Mouse (Mus musculus): ENCODE results near the gene Ccin. TPM values are rescaled to one million over a fixed set of nuclear protein-coding genes. Genes with fewer than 3 reads are reported as not detected.
A peak's percentile ranks its signal among the peaks of the same experiment; 100 is the strongest.

Gene Ccin
- total RNA-seq, 2 experiments from 2014 or later = not detected

GRCm38 (mm10) chr4:43974914-43975616, 8.2 kb upstream of the Ccin start:
- DNase-seq = no peak

GRCm38 (mm10) chr4:43976223-43976740, 7.0 kb upstream of the Ccin start:
- DNase-seq = peak; percentile 29 to 39

GRCm38 (mm10) chr4:43978521-43979443, 4.5 kb upstream of the Ccin start:
- DNase-seq = peak; percentile 66 to 78

GRCm38 (mm10) chr4:43979746-43980145, 3.5 kb upstream of the Ccin start:
- DNase-seq = peak; percentile 34 to 43

- DNase-seq = no peak
Observed at GRCm38 (mm10) chr4:43980236-43980635, 3.0 kb upstream of the Ccin start.

GRCm38 (mm10) chr4:43980846-43981245, 2.4 kb upstream of the Ccin start:
- no peak for DNase-seq

- no peak for DNase-seq
Observed at GRCm38 (mm10) chr4:43981251-43981650, 2.0 kb upstream of the Ccin start.

- DNase-seq = peak; percentile 92 to 96
Observed at GRCm38 (mm10) chr4:43982053-43982732, 1.1 kb upstream of the Ccin start.

GRCm38 (mm10) chr4:43983756-43984155, 473 bp downstream of the Ccin start:
- DNase-seq = no peak

- DNase-seq = no peak
Observed at GRCm38 (mm10) chr4:43984326-43984725, 1.0 kb downstream of the Ccin start.

- DNase-seq = no peak
Observed at GRCm38 (mm10) chr4:43988976-43989375, 5.7 kb downstream of the Ccin start.

- no peak for DNase-seq
Observed at GRCm38 (mm10) chr4:43993072-43993471, 9.8 kb downstream of the Ccin start.

- no peak for DNase-seq
Observed at GRCm38 (mm10) chr4:43994342-43994741, 11.1 kb downstream of the Ccin start.

- DNase-seq = no peak
Observed at GRCm38 (mm10) chr4:44003622-44004021, 20.3 kb downstream of the Ccin start.

- no peak for DNase-seq
Observed at GRCm38 (mm10) chr4:44004126-44004525, 20.8 kb downstream of the Ccin start, which contains the start of gene Clta. Gene Clta (plus strand): TSS chr4:44004452.

- no peak for DNase-seq
Observed at GRCm38 (mm10) chr4:44004623-44005409, 21.5 kb downstream of the Ccin start.

- DNase-seq = no peak
Observed at GRCm38 (mm10) chr4:44010176-44010575, 26.9 kb downstream of the Ccin start.

GRCm38 (mm10) chr4:44010893-44011292, 27.6 kb downstream of the Ccin start:
- no peak for DNase-seq

- DNase-seq = no peak
Observed at GRCm38 (mm10) chr4:44011799-44012198, 28.5 kb downstream of the Ccin start.

GRCm38 (mm10) chr4:44012376-44013367, 29.4 kb downstream of the Ccin start:
- peak; percentile 94 to 98 for DNase-seq

All from heart, adult 18-20 months (tissue).